Mouse (Mus musculus): ENCODE measurements around the gene Myl4.
A peak's percentile ranks its signal among the peaks of the same experiment; 100 is the strongest.

Myl4 gene

GRCm38 (mm10) chr11:104608249-104608920, 57.9 kb downstream of the Myl4 start:
- DNase-seq, result no peak

DNA sequence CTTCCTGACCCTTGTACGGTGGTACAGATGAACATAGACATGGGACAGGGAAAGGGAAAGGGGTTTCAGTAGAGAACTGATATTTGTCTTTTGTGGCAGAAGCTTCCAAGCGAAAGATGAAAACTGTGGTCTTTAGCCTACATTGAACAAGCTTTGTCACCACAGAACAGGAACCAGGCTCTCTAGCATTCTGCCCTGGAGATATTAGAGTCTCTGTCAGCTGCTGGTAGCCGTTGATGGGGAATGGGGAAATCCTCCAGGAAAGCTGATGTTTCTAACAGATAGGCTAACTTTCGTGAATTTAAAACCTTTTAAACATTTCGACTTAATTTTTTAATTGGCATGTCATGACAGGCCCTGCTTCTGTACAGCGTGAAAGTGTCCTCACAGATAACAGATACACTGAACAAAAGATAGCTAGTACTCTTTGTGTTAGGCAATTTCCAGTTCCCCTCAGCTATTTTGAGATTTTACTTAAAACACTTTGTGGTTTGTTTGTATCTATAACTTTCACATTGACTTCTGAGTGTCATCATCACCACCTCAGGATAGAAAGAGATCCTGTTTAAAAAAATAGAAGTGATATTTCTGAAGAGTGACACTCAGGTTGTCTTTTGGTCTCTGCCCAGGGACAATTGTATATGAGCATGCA, 58.7 kb downstream of the Myl4 start:
- no peak for DNase-seq

GRCm38 (mm10) chr11:104609733-104610132, 59.3 kb downstream of the Myl4 start:
- no peak for DNase-seq

- peak; percentile 47 to 60 for DNase-seq
These were observed 61.2 kb downstream of the Myl4 start for GRCm38 (mm10) chr11:104611579-104612151.

DNA sequence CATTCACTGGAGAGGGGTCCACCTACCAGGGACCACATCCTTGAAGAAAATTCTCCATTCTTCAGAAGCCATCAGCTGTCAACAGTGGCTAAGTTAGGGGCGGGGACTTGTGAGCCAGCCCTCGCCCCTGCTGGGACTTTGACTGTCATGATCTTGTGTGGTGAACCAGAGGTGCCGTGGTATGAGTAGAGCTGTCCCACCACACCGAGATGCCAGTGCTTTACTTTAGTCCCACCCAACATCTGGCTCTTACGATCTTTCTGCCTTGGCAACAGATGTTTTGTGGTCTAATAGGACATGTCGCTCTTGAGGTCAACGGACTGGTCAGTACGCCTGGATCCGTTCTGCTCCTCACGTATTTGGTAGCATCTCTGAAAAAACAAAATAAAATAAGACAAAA, 63.1 kb downstream of the Myl4 start:
- no peak for DNase-seq

DNA sequence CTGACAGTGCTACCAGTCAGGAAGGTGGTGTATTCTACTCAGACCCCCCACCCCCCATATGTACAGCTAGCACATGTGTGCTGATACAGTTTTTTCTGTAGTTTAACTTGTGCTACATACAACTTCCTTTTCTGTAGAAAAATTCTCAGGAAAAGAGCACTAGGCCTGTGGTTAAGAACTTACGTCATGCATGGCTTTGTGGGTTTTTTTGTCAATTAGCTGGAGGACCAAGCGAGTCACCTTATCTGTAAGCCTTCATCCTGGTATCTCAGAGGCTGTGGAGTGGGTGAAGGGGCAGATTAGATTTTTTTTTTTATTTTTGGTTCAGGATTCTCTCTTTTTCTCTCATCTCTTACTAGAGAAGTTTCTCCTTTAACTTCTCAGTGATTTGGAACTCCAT, 63.7 kb downstream of the Myl4 start:
- no peak for DNase-seq

DNA sequence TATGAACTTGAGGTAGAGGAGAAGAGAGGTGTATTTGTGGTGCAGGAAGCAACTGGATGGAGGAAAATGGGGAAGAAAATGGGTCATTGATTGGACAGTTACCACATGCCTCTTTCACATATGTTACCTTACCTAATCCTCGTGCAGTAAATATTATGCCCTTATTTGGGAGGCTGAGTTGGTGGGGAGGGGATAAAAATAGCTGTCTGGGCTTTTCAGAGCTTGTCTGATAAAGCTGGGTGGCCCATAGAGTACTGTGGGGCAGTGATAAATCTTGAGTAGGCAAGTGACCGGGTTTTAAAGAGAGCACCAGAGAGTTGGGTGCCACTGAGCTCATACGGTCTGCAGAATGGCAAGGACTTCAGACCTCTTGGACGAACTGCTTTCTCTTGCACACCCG, 65.7 kb downstream of the Myl4 start:
- no peak for DNase-seq

GRCm38 (mm10) chr11:104618638-104619076, 68.2 kb downstream of the Myl4 start:
- no peak for DNase-seq

GRCm38 (mm10) chr11:104619084-104620022, 68.9 kb downstream of the Myl4 start:
- no peak for DNase-seq

- DNase-seq, result no peak
These were observed 71.8 kb downstream of the Myl4 start for GRCm38 (mm10) chr11:104622040-104622962.

GRCm38 (mm10) chr11:104624791-104625391, 74.4 kb downstream of the Myl4 start:
- DNase-seq, result no peak

- no peak for DNase-seq
These were observed 75.3 kb downstream of the Myl4 start for GRCm38 (mm10) chr11:104625453-104626402.

GRCm38 (mm10) chr11:104626635-104627034, 76.2 kb downstream of the Myl4 start:
- DNase-seq, result no peak

GRCm38 (mm10) chr11:104627616-104628301, 77.3 kb downstream of the Myl4 start:
- no peak for DNase-seq

DNA sequence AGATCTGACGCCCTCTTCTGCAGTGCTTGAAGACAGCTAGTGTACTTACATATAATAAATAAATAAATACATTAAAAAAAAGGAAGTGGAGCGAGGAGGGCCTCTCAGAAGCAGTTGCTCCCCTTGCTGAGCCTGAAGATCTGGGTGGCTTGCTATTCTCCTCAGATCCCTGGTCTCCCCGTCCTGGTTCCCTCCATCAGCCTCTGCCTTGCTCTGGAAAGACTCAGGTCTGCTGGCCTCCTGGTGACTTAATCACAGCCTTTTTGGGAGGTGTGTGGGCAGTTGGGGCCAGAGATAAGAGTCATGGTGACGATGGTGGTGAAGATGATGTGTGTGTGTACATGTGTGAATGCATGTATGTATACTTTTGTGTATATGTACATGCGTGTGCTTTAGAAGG, 78.1 kb downstream of the Myl4 start:
- DNase-seq, result no peak

- DNase-seq, result peak in 1 of 2 experiments; percentile 34
These were observed 79.8 kb downstream of the Myl4 start for GRCm38 (mm10) chr11:104630185-104630835.

GRCm38 (mm10) chr11:104631306-104631705, 80.8 kb downstream of the Myl4 start:
- no peak for DNase-seq

- DNase-seq, result no peak
These were observed 86.5 kb downstream of the Myl4 start for GRCm38 (mm10) chr11:104637010-104637409.

DNA sequence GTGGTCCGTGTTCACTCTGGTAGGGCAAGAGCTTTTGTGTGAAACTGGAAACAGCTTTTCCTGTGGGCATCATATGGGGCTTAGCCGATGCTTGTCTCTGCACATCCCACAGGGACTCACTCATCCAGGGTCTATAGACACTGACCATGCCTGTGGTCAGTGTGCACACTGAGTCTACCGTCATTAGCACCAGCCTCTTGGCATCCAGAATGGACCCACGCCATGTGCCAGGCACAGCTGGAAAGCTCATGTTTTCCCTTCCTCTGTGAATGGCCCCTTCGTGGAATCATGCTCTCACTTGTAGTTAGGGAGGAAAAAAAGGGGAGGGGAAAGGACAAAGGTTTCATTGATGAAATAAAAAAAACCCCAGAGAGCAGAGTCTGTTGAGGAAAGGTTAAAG, 87.5 kb downstream of the Myl4 start:
- DNase-seq, result no peak

Measured in kidney, adult 8-10 months (tissue).